Mouse (Mus musculus) T-helper 1 cell (primary cell): ENCODE results near the gene Chrna3.

Experiments used
- in situ Hi-C: fragments of 300-600 bp; cut with MboI, MseI; formaldehyde crosslinking; loops from one replicate; pipeline ENCODE4 v1.15.1; 2025; ENCODE audit warnings: high pct_unique_total_duplicates

Chrna3 gene

GRCm38 (mm10) chr9:55003609-55004008, 22.8 kb downstream of the Chrna3 start:
- in situ Hi-C loops, result no loop called here

- in situ Hi-C loops, result no loop called here
These were observed 30.7 kb downstream of the Chrna3 start for GRCm38 (mm10) chr9:54995645-54996044.

- in situ Hi-C loops, result no loop called here
These were observed 32.0 kb downstream of the Chrna3 start for GRCm38 (mm10) chr9:54994381-54994780.

- in situ Hi-C loops, result no loop called here
These were observed 36.0 kb downstream of the Chrna3 start for GRCm38 (mm10) chr9:54990362-54990761.

GRCm38 (mm10) chr9:54982401-54982800, 44.0 kb downstream of the Chrna3 start:
- in situ Hi-C loops, result no loop called here

GRCm38 (mm10) chr9:54981291-54982191, 44.8 kb downstream of the Chrna3 start:
- in situ Hi-C loops, result no loop called here

- in situ Hi-C loops, result no loop called here
These were observed 45.7 kb downstream of the Chrna3 start, which contains the start of gene Chrna5 for GRCm38 (mm10) chr9:54980674-54981073. Gene Chrna5 (plus strand): TSS chr9:54980880.

GRCm38 (mm10) chr9:54969972-54970637, 56.3 kb downstream of the Chrna3 start:
- in situ Hi-C loops, result no loop called here

GRCm38 (mm10) chr9:54963669-54964068, 62.7 kb downstream of the Chrna3 start:
- in situ Hi-C loops, result no loop called here

GRCm38 (mm10) chr9:54961059-54961458, 65.3 kb downstream of the Chrna3 start:
- in situ Hi-C loops, result no loop called here
